Mouse (Mus musculus): ENCODE data around the gene Ddx52.

GRCm38 (mm10) chr11:83999411-83999915 is 57.6 kb downstream of the Ddx52 start:
- TF ChIP-seq CTCF (IDR thresholded peaks at IDR 0.05; ENCODE audit: borderline replicate concordance, control insufficient read depth, extremely low read depth, insufficient read depth, low read length, poor library complexity) (no peak), POLR2A (IDR thresholded peaks at IDR 0.05; ENCODE audit: control insufficient read depth, extremely low read depth, insufficient read depth, low read length, poor library complexity) (no peak)
